Mouse (Mus musculus) testis, adult 2 months (tissue): ENCODE data around the gene Fbp1.

Experiments used
- CTCF ChIP-seq: fragments of 200-500 bp; IDR thresholded peaks from 2 replicates; pipeline ENCODE4 v1.5.1; 2012; ENCODE audit warnings: low read depth, mild to moderate bottlenecking, inconsistent platforms, low read length, moderate library complexity; ENCODE audit not compliant: control insufficient read depth, insufficient read depth, insufficient replicate concordance
- POLR2A ChIP-seq: fragments of 200-500 bp; IDR thresholded peaks from 2 replicates; pipeline ENCODE4 v1.6.1; 2012; ENCODE audit warnings: low read depth, mild to moderate bottlenecking, inconsistent platforms, low read length, moderate library complexity; ENCODE audit not compliant: control insufficient read depth

GRCm38 (mm10) chr13:62855396-62856304 lies 32.4 kb downstream of the Fbp1 start:
- TF ChIP-seq CTCF (no peak), POLR2A (no peak)
